Mouse (Mus musculus) kidney, postnatal 0 days (tissue): Measurements from ENCODE around the gene Yipf3. TPM values are rescaled to one million over a fixed set of nuclear protein-coding genes. Genes with fewer than 3 reads are reported as not detected.

Experiments used
- ATAC-seq: fragments of 200-750 bp; cut with Nextera tagmentation; replicated peaks from 2 replicates; pipeline ENCODE4 v1.8.0; 2017; ENCODE audit warnings: low read depth, moderate number of reproducible peaks, moderate TSS enrichment, moderate library complexity; ENCODE audit not compliant: low FRiP score
- DNase-seq: peaks from one replicate; pipeline ENCODE4 v3.0.0-alpha.2; 2016; ENCODE audit warnings: low spot score
- H3K27ac ChIP-seq: fragments of 300-500 bp; sonication (generic); 2 replicates; pipeline ENCODE4 v1.5.1; 2014; ENCODE audit warnings: mild to moderate bottlenecking
- H3K27me3 ChIP-seq: fragments of 300-500 bp; sonication (generic); 2 replicates; pipeline ENCODE4 v1.6.1; 2014; ENCODE audit warnings: low read length, mixed read lengths; ENCODE audit not compliant: insufficient read depth
- H3K36me3 ChIP-seq: fragments of 300-500 bp; sonication (generic); 2 replicates; pipeline ENCODE4 v1.6.1; 2014; ENCODE audit warnings: low read length, mixed read lengths; ENCODE audit not compliant: insufficient read depth
- H3K4me1 ChIP-seq: fragments of 300-500 bp; sonication (generic); replicated peaks from 2 replicates; pipeline ENCODE4 v1.6.1; 2014; ENCODE audit warnings: antibody characterized with exemption, low read length, mixed read lengths; ENCODE audit not compliant: insufficient read depth
- H3K4me2 ChIP-seq: fragments of 300-500 bp; sonication (generic); 2 replicates; pipeline ENCODE4 v1.6.1; 2014; ENCODE audit warnings: mild to moderate bottlenecking, low read length, moderate library complexity, mixed read lengths
- H3K4me3 ChIP-seq: fragments of 300-500 bp; sonication (generic); replicated peaks from 2 replicates; pipeline ENCODE4 v1.5.1; 2014; ENCODE audit warnings: low read depth, low read length
- H3K9ac ChIP-seq: fragments of 300-500 bp; sonication (generic); 2 replicates; pipeline ENCODE4 v1.6.1; 2014; ENCODE audit warnings: low read depth, low read length
- H3K9me3 ChIP-seq: fragments of 300-500 bp; sonication (generic); replicated peaks from 2 replicates; pipeline ENCODE4 v1.6.1; 2016; ENCODE audit warnings: low read length, inconsistent platforms, mixed read lengths
- CTCF ChIP-seq: IDR thresholded peaks from 2 replicates; pipeline ENCODE4 v1.5.1; 2016; ENCODE audit warnings: antibody characterized with exemption, low read depth, mild to moderate bottlenecking, moderate library complexity
- WGBS: fragments of 180-500 bp; shearing (Covaris S2); extraction: QIAGEN DNeasy Blood & Tissue Kit; methylation state at CpG from one replicate; pipeline ENCODE4 v1.1.7; 2014; 5-methylcytosine and 5-hydroxymethylcytosine counted together
- polyA plus RNA-seq: library from polyadenylated mRNA; unstranded; fragments of >200 nt; fragmentation: Nextera tagmentation; extraction: Ambion mirVana; gene quantifications from 2 replicates; pipeline ENCODE4 v1.2.1, GENCODE M21; 2015

Gene Yipf3
- polyA plus RNA-seq: 112 and 117 TPM in 2 replicates

GRCm38 (mm10) chr17:46247512-46248188 is at the start of gene Yipf3, which contains the start of gene Polr1c:
Gene Yipf3 (plus strand): TSS chr17:46248080.
Gene Polr1c (minus strand): TSS chr17:46248054.
- WGBS: under 1% methylated on average over 53 of the region's 53 CpGs
- Histone ChIP-seq H3K4me1 (peaks cover 17% of the 10 kb centered on the region; the same call in 1 of the 2 replicates), H3K4me3 (peak within 1 kb of the TSS; percentile 94), H3K9ac (peak within 1 kb of the TSS; percentile 98), H3K36me3 (peaks cover 46% of the 10 kb centered on the region), H3K27me3 (no peaks in the 10 kb centered on the region), H3K9me3 (no peaks in the 10 kb centered on the region), H3K4me2 (peak within 1 kb of the TSS; percentile 90), H3K27ac (peak within 1 kb of the TSS; percentile 91)
- ATAC-seq (peak; percentile 88), DNase-seq (peak; percentile 97)
- no peak for TF ChIP-seq CTCF

GRCm38 (mm10) chr17:46201151-46201550 is 46.7 kb upstream of the Yipf3 start:
- Histone ChIP-seq H3K4me1 (peaks cover 14% of the 10 kb centered on the region; the same call in 1 of the 2 replicates), H3K27me3 (no peaks in the 10 kb centered on the region), H3K9me3 (no peaks in the 10 kb centered on the region), H3K4me3 (no peak overlapping the region), H3K27ac (no peak overlapping the region), H3K4me2 (peak overlapping the region; percentile 79), H3K36me3 (peaks cover 19% of the 10 kb centered on the region; the same call in 1 of the 2 replicates), H3K9ac (no peak overlapping the region)
- ATAC-seq (no peak), DNase-seq (peak; percentile 13)
- TF ChIP-seq CTCF: no peak
- 48% methylated on average over 6 of the region's 6 CpGs for WGBS

GRCm38 (mm10) chr17:46202421-46203071 is 45.3 kb upstream of the Yipf3 start, which contains the start of the genes Polh and Xpo5:
Gene Polh (minus strand): TSS chr17:46202645.
Gene Xpo5 (plus strand): TSS chr17:46202782.
- Histone ChIP-seq H3K9ac (peak within 1 kb of the TSS; percentile 74), H3K27me3 (no peaks in the 10 kb centered on the region), H3K4me2 (peak within 1 kb of the TSS; percentile 82), H3K9me3 (no peaks in the 10 kb centered on the region), H3K4me1 (peaks cover 14% of the 10 kb centered on the region; the same call in 1 of the 2 replicates), H3K27ac (peak within 1 kb of the TSS; percentile 81), H3K4me3 (peak within 1 kb of the TSS; percentile 80), H3K36me3 (peaks cover 13% of the 10 kb centered on the region; the same call in 1 of the 2 replicates)
- peak; percentile 96 for DNase-seq
- WGBS: under 1% methylated on average over 66 of the region's 66 CpGs
- peak; percentile 95 for ATAC-seq
- no peak for TF ChIP-seq CTCF

GRCm38 (mm10) chr17:46203078-46203477 is 44.8 kb upstream of the Yipf3 start:
- H3K4me1 ChIP-seq: peaks cover 14% of the 10 kb centered on the region; the same call in 1 of the 2 replicates
- no peak for TF ChIP-seq CTCF
- H3K27ac ChIP-seq: peak overlapping the region; percentile 81
- WGBS: under 1% methylated on average over 20 of the region's 20 CpGs
- H3K9me3 ChIP-seq: no peaks in the 10 kb centered on the region
- peak overlapping the region; percentile 82 for H3K4me2 ChIP-seq
- DNase-seq (peak; percentile 47), ATAC-seq (no peak)
- peak overlapping the region; percentile 80 for H3K4me3 ChIP-seq
- peaks cover 14% of the 10 kb centered on the region for H3K36me3 ChIP-seq
- peak overlapping the region; percentile 69 for H3K9ac ChIP-seq
- no peaks in the 10 kb centered on the region for H3K27me3 ChIP-seq

GRCm38 (mm10) chr17:46206676-46207075 is 41.2 kb upstream of the Yipf3 start:
- no peak for TF ChIP-seq CTCF
- Histone ChIP-seq H3K9ac (no peak overlapping the region), H3K27me3 (no peaks in the 10 kb centered on the region), H3K4me3 (no peak overlapping the region), H3K4me2 (no peak overlapping the region), H3K36me3 (peaks cover 17% of the 10 kb centered on the region), H3K4me1 (peaks cover 9% of the 10 kb centered on the region; the same call in 1 of the 2 replicates), H3K9me3 (no peaks in the 10 kb centered on the region), H3K27ac (no peak overlapping the region)
- no peak for DNase-seq
- ATAC-seq: no peak

- Histone ChIP-seq H3K4me1 (no peaks in the 10 kb centered on the region), H3K27ac (peak overlapping the region; percentile 50; the same call in 1 of the 2 replicates), H3K9ac (no peak overlapping the region), H3K27me3 (no peaks in the 10 kb centered on the region), H3K36me3 (peaks cover 42% of the 10 kb centered on the region), H3K4me2 (no peak overlapping the region), H3K4me3 (no peak overlapping the region), H3K9me3 (no peaks in the 10 kb centered on the region)
- 71% methylated on average over 3 of the region's 3 CpGs for WGBS
- TF ChIP-seq CTCF: no peak
- peak; percentile 63; the same call in 1 of the 2 replicates for ATAC-seq
- peak; percentile 24 for DNase-seq
Observed at GRCm38 (mm10) chr17:46210550-46210949, 37.3 kb upstream of the Yipf3 start.
